Mouse (Mus musculus): ENCODE data around the gene CN725425.

DNA sequence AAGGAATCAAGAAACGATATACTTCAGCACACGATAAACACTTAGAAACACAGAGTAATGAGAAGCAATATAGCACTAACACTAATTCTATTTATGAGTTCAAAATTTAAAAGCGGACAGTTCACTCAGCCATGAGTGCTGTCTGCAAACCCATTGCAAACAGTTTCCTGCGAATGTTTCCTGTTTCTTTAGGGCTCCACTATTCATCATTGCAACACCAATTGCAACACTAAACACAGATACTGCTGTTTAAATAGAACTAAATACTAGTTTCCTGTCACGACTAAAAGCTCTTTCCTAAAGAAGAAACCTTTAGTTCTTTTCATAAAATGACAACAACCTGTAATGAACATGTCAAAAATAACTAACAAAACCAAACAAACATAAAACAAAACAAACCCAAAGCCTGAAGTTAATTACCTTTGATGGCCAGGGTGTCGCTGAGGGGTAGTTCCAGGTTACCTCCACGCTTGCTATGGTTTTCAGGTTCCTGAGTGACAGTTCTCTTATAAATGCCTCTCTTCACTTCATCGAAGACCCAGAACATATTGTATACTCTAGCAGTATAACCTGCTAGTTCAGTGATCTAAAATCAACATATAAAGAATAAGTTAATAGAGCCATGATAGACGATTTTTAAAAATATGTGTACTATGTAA, 20.5 kb upstream of the CN725425 start:
- TF ChIP-seq CTCF (IDR thresholded peaks at IDR 0.05; ENCODE audit: low read depth) (no peak), EP300 (optimal IDR thresholded peaks at IDR 0.05) (no peak)

All from stomach, postnatal 0 days (tissue).